Mouse (Mus musculus): ENCODE results near the gene Gm21725. TPM values are rescaled to one million over a fixed set of nuclear protein-coding genes. Genes with fewer than 3 reads are reported as not detected.
"Not testable (repeated sequence)": the region's sequence is repeated elsewhere in the genome, so short reads cannot be mapped to it uniquely, and the experiment has no call there.

Gm21725 gene
- total RNA-seq (2022), result not detected

GRCm38 (mm10) chrY:13348963-13349362 is at the start of gene Gm21725:
Gene Gm21725 (minus strand): TSS chrY:13349063.
- not testable (repeated sequence) for DNase-seq

Other genes with a start within 250 kb of the Gm21725 start
- gene Gm21891, start 215.6 kb downstream of the Gm21725 start, total RNA-seq (2022), result not detected
- gene Gm21425, start 187.1 kb downstream of the Gm21725 start, total RNA-seq (2022), result not detected
- not detected for gene Gm21828, start 125.1 kb downstream of the Gm21725 start, total RNA-seq (2022)
- not detected for gene Gm21440, start 96.7 kb downstream of the Gm21725 start, total RNA-seq (2022)
- not detected for gene Gm21454, start 96.6 kb downstream of the Gm21725 start, total RNA-seq (2022)
- gene Gm21866, start 116.5 kb upstream of the Gm21725 start, total RNA-seq (2022), result not detected
- gene Gm20773, start 145.0 kb upstream of the Gm21725 start, total RNA-seq (2022), result not detected

Data from adrenal gland, adult 8-10 months (tissue).